Mouse (Mus musculus) embryonic fibroblast, embryonic 13.5 days (primary cell): ENCODE results near the gene Hcn2. TPM values are rescaled to one million over a fixed set of nuclear protein-coding genes. Genes with fewer than 3 reads are reported as not detected.
A peak's percentile ranks its signal among the peaks of the same experiment; 100 is the strongest.
"Not testable (repeated sequence)": the region's sequence is repeated elsewhere in the genome, so short reads cannot be mapped to it uniquely, and the experiment has no call there.

Experiments used
- H3K27ac ChIP-seq: 2 replicates; pipeline ENCODE4 v1.5.1; 2012; ENCODE audit warnings: low read length, control low read depth, inconsistent platforms; ENCODE audit not compliant: insufficient read depth
- H3K4me1 ChIP-seq: 2 replicates; pipeline ENCODE4 v1.6.1; 2011; ENCODE audit warnings: low read length; ENCODE audit not compliant: control insufficient read depth, insufficient read depth
- H3K4me3 ChIP-seq: 2 replicates; pipeline ENCODE4 v1.5.1; 2011; ENCODE audit warnings: mild to moderate bottlenecking, control low read depth, low read length; ENCODE audit not compliant: insufficient read depth
- CTCF ChIP-seq: IDR thresholded peaks from 2 replicates; pipeline ENCODE4 v1.5.1; 2011; ENCODE audit warnings: mild to moderate bottlenecking, control low read depth, low read length, moderate library complexity, borderline replicate concordance; ENCODE audit not compliant: insufficient read depth
- POLR2A ChIP-seq: IDR thresholded peaks from 2 replicates; pipeline ENCODE4 v1.6.1; 2011; ENCODE audit warnings: low read depth, mild to moderate bottlenecking, control low read depth, low read length, moderate library complexity
- polyA plus RNA-seq: library from polyadenylated mRNA; stranded (reverse); fragments of >200 nt; gene quantifications from 2 replicates; pipeline ENCODE4 v1.2.4, GENCODE M21; 2011; ENCODE audit warnings: low read depth; ENCODE audit not compliant: missing spikeins, insufficient read length

The Hcn2 gene
- polyA plus RNA-seq, 1 experiment = 0.91 TPM

DNA sequence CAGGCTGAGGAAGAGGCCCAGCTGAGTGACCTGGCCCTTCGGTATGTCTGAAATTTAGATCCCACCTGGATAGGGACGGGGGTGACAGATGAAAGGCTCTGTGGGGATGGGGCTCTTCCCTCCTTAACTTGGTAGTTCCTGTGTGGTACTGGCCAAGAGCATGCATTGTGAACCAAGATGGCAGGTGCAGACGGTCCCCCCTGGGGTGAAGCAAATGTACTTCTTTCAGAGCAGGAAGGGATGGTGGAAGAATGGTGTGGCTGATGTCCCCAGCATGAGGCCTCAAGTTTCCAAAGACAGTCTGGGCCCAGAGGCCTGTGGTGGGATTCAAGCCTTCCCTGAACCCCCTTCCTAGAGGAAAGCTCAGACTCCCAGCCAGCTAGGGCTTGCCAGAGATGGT is 39.4 kb downstream of the Hcn2 start:
- Histone ChIP-seq H3K27ac (no peak overlapping the region), H3K4me3 (no peak overlapping the region), H3K4me1 (no peaks in the 10 kb centered on the region)
- TF ChIP-seq CTCF (no peak), POLR2A (no peak)

DNA sequence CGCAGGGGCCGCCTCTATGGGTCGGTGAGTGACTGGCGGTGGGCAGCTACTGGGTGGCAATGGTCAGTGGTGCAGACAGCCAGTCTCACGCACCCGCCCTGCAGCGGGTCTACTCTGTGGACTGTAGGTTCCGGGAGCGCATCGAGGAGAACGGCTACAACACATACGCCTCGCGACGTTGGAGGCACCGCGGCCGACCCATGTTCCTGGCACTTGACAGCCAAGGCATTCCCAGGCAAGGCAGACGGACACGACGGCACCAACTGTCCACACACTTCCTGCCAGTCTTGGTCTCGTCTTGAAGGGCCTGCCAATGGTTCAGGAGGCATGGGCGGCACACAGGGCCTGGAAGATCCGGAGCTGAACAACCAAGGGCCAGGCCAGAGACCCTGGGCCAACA is 40.2 kb downstream of the Hcn2 start:
- Histone ChIP-seq H3K4me3 (no peak overlapping the region), H3K4me1 (no peaks in the 10 kb centered on the region), H3K27ac (no peak overlapping the region)
- no peak for TF ChIP-seq POLR2A

DNA sequence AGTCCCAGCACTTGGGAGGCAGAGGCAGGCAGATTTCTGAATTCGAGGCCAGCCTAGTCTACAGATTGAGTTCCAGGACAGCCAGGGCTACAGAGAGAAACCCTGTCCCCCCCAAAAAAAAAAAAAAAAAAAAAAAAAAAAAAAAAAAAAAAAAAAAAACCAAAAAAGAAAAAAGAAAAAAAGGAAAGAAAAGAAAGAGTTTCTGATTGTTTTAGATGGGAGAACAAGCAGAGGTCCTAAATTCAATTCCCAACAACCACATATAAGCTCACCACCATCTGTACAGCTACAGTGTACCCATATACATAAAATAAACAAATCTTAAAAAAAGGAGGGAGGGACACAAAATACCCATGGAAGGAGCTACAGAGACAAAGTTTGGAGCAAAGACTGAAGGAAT is 43.2 kb downstream of the Hcn2 start:
- not testable (repeated sequence) for H3K4me1 ChIP-seq, H3K27ac ChIP-seq, H3K4me3 ChIP-seq

DNA sequence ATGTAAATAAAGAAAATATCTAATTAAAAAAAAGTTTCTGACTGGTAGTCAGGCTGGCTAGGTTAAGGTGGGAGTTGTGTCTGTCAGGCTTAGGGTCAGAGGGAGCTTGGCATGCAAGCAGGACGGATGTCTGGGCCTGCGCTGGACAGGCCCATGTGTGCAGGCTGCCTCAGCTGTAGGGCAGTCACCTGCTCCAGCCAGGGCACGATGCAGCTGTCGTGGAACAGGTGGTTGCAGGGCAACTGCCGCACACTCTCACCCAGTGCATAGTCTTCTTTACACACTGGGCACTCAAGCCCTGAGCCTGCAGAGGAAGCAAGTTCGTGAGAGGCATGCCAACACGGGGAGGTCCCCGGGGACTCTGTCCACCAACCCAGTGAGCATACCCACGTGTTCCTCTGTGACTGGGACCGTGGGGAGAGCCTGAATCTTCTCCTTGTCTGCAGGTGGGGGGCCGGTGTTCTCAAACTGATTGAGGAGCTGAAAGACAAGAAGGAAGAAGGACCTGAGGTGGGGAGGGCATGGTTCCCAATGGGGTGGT is 44.2 kb downstream of the Hcn2 start:
- TF ChIP-seq POLR2A = no peak
- no peak for TF ChIP-seq CTCF
- Histone ChIP-seq H3K4me1 (0 out of 2 replicates have a peak, but pooled peaks cover 7% of the 10 kb centered on the region), H3K4me3 (no peak overlapping the region), H3K27ac (no peak overlapping the region)

DNA sequence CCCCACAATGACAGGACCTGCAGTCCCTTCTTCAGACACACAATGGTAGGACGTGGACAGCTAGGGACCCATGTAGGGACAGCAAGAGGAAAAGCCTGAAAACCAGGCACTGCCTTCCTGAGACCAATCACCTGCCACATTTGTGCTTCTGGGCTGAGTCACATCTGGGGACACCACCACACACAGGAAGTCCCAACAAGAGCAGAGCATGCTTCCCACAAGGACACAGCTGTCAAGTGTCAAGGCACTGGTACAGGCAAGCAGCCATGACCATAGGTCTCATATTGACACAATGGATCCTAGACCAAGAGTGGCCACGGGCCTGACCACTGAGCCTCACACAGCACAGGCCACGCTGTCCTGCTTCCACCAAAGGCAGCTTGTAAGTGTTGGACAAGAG is 46.4 kb downstream of the Hcn2 start:
- no peak overlapping the region for H3K4me3 ChIP-seq
- TF ChIP-seq POLR2A = no peak
- no peak for TF ChIP-seq CTCF
- H3K27ac ChIP-seq = no peak overlapping the region
- peaks cover 9% of the 10 kb centered on the region; the same call in 1 of the 2 replicates for H3K4me1 ChIP-seq

DNA sequence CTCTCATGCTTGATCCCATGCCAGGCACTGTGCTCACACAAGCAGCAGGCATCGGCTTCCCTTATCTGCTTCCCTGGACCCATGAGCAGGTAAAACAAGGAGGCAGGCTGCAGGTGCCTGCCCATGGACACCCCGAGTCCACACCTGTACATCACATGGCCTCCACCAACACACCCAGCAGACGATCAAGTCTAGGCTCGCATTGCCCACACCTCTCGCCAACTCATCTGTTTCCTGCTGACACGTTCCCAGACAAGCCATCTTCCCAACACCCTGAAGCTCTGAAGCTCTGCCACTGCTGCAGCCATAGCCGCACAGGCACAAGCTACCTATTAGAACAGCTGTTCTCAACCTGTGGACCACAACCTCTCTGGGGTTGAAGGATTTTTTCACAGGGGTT is 47.8 kb downstream of the Hcn2 start:
- Histone ChIP-seq H3K4me1 (peaks cover 11% of the 10 kb centered on the region; the same call in 1 of the 2 replicates), H3K27ac (no peak overlapping the region), H3K4me3 (no peak overlapping the region)
- TF ChIP-seq CTCF (no peak), POLR2A (no peak)

DNA sequence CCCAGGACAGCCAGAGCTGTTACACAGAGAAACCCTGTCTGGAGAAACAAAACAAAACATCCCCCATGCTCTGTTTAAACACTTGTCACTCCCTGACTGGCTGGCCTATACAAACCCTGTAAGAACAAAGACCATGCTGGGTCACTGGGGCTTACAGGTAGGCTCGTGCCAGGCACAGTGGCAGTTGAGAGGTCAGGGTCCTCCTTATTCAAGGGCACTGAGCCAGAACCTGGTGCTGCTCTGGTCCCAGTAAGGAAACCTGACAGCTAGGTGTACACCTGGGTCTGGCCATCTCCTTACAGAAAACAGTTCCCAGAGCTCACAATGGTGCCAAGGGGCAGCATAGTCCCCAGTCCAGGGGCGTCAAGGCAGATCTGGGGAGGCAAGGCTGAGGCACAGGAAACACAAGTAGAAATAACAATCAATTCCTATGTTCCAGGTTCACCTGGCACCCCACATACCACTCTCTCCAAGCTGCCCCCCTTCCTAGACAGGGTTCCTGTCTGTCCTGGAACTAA is 48.9 kb downstream of the Hcn2 start:
- Histone ChIP-seq H3K4me1 (peaks cover 11% of the 10 kb centered on the region; the same call in 1 of the 2 replicates), H3K4me3 (peak overlapping the region; percentile 79), H3K27ac (no peak overlapping the region)
- TF ChIP-seq CTCF (no peak), POLR2A (no peak)

DNA sequence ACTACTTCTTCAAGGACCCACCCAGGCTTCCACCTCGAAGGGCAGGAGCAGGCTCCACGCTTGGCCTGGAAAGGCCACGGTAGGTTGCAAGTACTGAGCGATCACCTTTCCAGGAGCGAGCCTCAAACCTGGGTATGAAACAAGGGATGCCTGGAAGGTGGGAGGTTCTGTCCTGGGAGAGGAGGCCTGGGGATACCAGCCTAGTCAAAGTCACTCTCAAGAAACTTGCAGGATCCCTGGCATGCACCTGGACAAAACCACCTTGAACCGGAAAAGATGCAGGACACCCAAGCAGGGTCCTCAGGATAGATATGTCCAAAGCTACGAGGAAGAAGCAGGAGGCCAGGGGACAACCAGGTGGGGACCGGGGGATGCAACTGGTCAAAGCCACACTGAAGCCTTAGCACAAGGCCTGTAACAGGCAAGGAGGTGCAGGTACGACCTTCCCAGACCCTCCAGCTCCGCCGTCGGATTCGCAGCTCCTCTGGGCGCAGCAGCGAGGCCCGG is 49.6 kb downstream of the Hcn2 start:
- H3K4me3 ChIP-seq = peak overlapping the region; percentile 79
- peak overlapping the region; percentile 74; the same call in 1 of the 2 replicates for H3K27ac ChIP-seq
- no peak; the same call in 1 of the 2 replicates for TF ChIP-seq POLR2A
- TF ChIP-seq CTCF = no peak
- H3K4me1 ChIP-seq = peaks cover 11% of the 10 kb centered on the region; the same call in 1 of the 2 replicates

DNA sequence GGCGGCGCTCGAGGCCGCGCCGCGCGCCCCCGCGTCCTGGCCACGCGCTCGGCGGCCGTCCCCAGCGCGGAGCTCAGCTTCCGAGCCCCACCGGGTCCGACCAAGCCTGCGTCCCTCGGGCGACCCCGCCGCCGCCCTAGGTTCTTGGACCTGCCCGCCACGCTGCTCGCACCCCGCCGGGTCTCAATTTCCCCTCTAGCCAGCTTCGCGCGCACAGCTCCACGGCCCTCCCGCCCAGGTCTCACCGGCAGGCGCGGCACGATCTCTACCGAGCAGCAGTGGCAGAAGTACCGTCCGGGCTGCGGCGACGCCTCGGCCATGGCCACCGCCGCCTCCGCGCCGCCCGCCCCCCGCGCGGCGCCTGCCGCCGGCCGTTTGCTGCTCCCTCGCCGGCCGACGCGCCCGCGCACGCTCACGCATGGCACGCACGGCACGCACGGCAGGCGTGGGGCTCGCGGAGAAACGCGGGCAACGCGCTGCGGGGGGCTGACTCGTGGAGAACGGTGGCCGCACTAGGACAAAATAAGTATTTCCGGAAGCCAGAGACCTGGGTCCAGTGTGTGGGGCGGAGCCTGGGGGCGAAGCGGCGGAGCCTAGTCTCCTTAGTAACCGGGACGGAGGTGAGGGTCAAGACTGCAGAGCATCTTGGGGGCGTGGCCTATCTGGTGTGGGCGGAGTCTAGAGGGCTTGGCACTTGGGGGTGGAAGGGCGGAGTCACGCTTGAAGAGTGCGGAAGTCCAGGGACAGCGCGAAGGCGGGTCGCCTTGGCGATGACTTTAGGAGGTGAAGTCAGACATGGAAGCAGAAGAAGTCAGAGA is 50.3 kb downstream of the Hcn2 start, which contains the start of gene Rnf126:
Gene Rnf126, minus strand, starts transcription at position 445 of the 818 bp plus-strand sequence.
- H3K4me1 ChIP-seq = peaks cover 11% of the 10 kb centered on the region; the same call in 1 of the 2 replicates
- peak within 1 kb of the TSS; percentile 89 for H3K27ac ChIP-seq
- TF ChIP-seq POLR2A = peak; percentile 68
- TF ChIP-seq CTCF = no peak
- peak within 1 kb of the TSS; percentile 79 for H3K4me3 ChIP-seq
